Mouse (Mus musculus): Measurements from ENCODE around the gene Ptprd. TPM values are rescaled to one million over a fixed set of nuclear protein-coding genes. Genes with fewer than 3 reads are reported as not detected.

Gene Ptprd
- polyA plus RNA-seq, 2 experiments from 2014 or later = not detected

DNA sequence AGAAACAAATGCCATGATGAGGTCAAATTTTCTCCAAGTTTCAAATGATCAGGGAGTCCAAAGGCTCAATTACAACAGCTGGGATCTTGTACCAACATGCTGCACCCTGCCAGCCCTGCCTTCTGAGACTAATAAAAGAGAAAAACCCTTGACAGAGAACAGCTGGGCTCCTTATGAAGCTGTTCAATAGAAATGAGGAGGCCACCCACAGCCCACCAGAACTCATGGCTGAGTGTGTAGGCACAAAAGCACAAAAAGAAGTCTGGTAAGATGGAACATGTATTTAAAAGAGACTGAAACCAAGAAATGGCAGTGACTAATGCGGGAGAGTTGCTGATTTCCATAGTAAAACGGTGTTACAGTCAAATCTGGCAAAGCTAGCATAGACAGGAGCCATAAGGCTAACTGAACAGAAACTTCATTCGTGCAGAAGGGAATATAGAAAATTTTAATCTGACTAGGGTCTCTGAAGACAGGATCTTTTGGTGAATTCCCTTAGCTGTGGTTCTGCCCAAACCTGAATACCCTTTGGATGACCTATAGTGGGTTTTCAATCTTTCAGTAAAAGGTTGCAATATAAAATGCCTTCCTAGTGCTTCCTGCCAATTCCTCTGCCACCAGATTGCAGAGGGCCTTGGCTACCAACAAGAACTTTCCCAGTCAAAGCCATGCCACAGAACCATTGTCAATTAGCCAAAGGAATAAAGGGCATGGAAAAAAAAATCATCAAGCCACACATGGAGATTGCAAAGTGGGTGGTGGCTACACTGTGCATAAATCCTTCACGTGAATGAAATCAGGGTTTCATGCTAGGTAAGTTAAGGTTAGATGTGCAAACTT, 1841.5 kb downstream of the Ptprd start:
- no peak for ATAC-seq

GRCm38 (mm10) chr4:76369101-76369500, 1842.7 kb downstream of the Ptprd start:
- ATAC-seq = no peak

DNA sequence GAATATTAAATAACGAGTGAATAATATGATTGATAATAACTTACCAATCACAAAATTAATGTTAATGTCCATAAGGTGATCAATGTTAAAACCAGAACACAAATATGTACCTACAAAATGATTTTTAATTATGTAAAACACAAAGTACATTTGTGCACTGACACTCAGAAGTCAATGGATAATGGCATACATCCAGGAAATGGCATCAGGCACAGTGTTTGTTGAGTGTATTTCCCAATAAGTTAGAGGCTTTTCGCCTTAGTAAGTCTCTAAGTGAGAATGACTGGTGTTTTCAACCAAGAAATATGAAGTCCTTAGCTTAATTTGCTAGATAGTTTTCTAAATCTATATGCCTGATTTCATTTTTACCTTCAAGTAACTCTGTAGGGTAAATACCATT, 1843.5 kb downstream of the Ptprd start:
- no peak for ATAC-seq

- ATAC-seq = no peak
These were observed 1844.5 kb downstream of the Ptprd start for GRCm38 (mm10) chr4:76367285-76367684.

GRCm38 (mm10) chr4:76365871-76366270, 1845.9 kb downstream of the Ptprd start:
- ATAC-seq = no peak

- no peak for ATAC-seq
These were observed 1850.2 kb downstream of the Ptprd start for GRCm38 (mm10) chr4:76361546-76361945.

DNA sequence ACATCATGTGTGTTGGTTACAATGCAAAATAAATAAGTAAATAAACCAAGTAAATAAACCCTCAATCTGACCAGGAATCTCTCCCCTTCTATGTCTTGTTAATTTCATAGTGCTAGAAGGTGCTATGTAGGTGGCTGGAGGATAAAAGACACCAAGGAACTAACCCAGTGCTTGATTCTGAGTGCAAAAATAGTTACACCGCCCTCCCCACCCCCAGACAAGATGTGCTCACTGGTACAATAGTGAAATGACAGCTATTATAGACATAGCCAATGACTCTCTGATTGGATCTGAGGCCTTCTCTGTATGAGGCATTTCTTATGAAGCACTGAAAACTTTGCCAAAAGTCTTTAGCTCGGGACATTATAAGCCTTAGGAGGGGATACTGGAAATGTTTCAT, 1857.6 kb downstream of the Ptprd start:
- no peak for ATAC-seq

GRCm38 (mm10) chr4:76352468-76352867, 1859.3 kb downstream of the Ptprd start:
- no peak for ATAC-seq

GRCm38 (mm10) chr4:76351201-76351979, 1860.4 kb downstream of the Ptprd start:
- ATAC-seq = no peak

DNA sequence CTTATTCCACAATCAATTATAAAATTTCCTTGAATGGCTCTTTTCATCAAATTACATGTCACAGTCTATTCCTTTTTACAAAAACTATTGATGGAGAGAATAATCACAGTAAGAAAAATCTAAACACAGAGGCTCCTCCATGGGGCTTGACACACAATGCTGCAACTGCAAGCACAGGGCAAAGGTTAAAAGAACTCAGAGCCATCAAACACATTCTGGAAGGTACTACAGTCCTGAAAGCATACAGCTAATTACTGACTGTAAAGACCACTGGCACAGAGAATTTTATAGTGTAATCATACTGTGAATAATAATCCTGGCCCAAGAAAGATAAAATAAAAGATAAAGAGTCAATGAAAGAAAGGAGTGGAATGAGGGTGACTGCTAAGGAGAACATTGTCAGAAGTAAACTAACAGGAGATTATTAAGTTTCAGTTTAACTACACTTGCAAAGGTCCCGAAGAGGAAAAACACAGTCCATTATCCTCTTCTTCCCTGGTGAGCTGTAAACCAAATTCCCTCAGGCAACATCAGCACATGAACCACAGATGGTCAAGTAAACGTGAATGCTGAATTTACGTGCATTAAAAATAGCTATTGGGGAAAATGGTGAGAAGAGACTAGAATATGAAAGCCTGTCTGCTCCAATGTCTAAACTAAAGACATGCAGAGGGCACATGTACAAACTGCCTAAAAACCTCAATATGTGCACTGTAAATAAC, 1861.4 kb downstream of the Ptprd start:
- ATAC-seq = no peak

- no peak for ATAC-seq
These were observed 1867.7 kb downstream of the Ptprd start for GRCm38 (mm10) chr4:76344059-76344458.

- no peak for ATAC-seq
These were observed 1873.8 kb downstream of the Ptprd start for GRCm38 (mm10) chr4:76337926-76338325.

DNA sequence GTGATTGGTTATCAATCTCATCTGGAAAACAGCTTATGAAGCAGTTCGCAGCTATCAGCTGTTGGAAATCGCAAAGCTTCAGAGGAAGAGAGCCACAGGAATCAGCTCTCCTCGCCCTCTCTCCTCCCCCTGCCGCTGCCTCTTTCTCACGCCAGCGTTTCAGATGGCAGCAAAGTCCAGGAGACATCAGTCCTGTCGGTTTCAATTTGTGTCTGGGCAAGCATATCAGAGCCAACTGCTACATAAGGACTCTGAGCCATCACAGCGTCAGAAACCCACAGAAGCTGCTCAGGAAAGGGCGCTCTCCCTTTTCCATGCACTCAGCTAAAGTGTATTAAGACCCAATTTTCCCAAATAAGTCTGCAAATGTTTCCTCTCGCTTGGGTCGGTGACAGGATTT, 1884.4 kb downstream of the Ptprd start:
- no peak for ATAC-seq

GRCm38 (mm10) chr4:76325646-76326045, 1886.1 kb downstream of the Ptprd start:
- no peak for ATAC-seq

DNA sequence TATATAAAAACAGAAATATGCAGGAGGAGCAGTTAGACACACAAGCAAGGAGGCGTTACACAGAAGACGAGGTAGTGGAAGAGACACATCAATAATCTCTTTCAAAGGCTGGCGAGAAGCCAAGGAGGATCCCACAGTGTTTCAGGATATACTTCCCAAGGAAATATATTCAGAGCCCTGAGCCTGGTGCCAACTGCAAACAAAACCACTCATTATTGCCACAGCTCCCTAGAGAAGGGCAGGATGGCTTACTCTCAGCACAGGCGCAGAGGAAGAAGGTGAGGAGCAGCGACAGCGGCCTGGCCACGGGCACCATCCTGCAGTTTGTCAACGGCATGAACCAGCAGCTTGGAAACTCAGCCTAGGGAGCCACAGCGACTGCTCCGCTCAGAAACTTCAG, 1886.8 kb downstream of the Ptprd start:
- no peak for ATAC-seq

DNA sequence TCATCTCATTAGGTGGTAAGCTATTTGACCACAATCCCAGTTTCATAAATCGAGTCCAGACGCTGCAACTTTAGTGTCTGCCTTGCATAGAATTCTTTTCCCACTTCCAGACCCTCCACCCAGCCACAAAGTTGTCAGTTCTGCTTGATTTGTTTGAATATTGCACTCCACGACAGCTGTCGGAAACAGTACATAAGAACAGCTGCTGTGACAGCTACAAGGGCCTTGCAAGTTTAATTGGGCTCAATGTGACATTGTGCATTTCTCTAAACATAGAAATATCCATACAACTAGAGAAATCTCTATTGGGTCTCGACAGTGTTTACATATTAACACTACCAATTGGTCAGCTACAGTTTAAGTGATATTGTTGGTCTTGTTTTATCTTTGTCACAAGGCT, 1887.3 kb downstream of the Ptprd start:
- ATAC-seq = no peak

- ATAC-seq = no peak
These were observed 1891.9 kb downstream of the Ptprd start for GRCm38 (mm10) chr4:76319874-76320273.

DNA sequence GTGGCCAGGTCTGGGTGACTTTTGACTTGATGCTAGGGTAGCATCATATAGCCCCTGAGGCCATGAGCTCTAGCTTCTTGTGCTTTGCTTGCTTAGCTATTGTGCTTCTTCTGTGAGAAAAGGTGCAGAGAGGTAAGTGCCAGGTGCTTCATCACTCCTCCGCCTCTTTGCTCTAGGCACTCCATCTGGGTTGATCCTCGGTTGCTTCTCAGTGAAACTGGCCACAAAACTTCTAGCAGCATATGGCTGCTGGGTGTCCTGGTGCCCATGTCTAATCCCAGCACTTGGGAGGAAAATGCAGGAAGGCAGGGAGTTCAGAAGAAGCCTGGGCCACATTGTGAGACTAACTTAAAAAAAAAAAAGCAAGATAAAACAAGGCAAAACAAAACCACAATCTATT, 1895.8 kb downstream of the Ptprd start:
- no peak for ATAC-seq

- no peak for ATAC-seq
These were observed 1898.0 kb downstream of the Ptprd start for GRCm38 (mm10) chr4:76313749-76314148.

- ATAC-seq = no peak
These were observed 1899.2 kb downstream of the Ptprd start for GRCm38 (mm10) chr4:76312593-76312992.

DNA sequence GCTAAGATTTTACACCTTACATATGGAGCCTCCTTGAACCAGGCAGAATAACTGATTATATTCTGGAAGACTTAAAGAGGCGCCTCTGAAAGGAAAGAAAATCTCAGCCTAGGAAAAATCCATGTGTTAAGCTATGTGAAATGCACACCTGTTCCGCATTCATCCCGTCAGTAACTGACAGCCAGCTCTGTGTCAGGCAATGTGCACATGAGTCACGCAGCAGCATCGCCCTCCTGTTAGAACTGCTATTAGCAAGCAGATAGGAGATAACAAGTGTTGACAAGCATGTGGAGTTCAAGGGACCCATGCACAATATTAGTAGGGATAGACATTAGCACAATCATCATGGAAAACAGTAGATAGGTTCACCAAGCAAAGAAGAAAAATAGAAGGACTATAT, 1905.8 kb downstream of the Ptprd start:
- ATAC-seq = no peak

DNA sequence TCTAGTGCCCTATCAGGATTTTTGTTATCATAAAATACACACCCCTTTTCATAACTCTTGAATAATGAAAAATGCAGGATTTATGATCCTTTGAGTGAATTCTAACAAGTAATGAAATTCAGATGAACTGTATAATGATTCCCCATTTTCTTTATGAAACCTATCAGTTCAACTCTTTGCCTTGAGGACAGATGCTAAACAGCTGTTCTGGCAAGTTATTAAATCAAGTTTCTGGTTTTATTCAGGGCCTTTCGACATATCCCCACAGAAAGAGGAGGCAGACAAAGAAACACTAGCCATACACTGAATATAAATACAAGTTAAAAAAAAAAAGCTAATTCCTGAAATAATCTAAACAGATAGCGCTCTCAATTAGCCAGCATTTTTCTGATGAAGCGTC, 1914.4 kb downstream of the Ptprd start:
- ATAC-seq = no peak

GRCm38 (mm10) chr4:76292733-76293357, 1918.9 kb downstream of the Ptprd start:
- ATAC-seq = no peak
